Mouse (Mus musculus) MEL-GATA-1-ER (cell line): Measurements from ENCODE around the gene Zfp968.
"Not testable (repeated sequence)": the region's sequence is repeated elsewhere in the genome, so short reads cannot be mapped to it uniquely, and the experiment has no call there.

Experiments used
- DNase-seq: peaks from one replicate; pipeline ENCODE4 v3.0.0-alpha.2; 2012; ENCODE audit warnings: low read depth; ENCODE audit errors: extremely low read depth

Zfp968 gene

DNA sequence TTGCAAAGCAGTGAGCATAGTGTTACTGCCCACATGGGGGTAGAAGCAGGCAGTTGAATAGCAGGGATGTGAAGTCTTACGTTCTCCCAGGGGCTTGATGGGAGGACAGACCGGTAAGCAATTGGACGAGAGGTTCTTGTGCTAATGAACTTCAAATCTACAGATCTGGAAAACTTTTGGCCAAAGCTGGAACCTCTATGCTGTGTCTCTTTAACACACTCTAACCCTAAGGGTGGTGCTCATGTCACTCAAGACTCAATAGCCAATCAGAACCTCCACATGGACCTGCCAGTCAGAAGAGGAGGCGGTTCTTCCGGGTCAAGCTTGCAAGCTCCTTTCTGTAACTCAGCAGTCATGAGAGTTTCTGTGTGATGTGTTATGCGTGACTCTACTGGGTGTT, at the start of gene Zfp968:
Gene Zfp968 (plus strand): TSS at position 301 of the 400 bp plus-strand sequence.
- DNase-seq = not testable (repeated sequence)

- not testable (repeated sequence) for DNase-seq
Observed at GRCm38 (mm10) chr2:175338097-175338496, 34.1 kb upstream of the Zfp968 start, which contains the start of gene Gm4631. Gene Gm4631, minus strand, starts transcription at chr2:175338197.
